Mouse (Mus musculus): ENCODE measurements around the gene Rgs3.

DNA sequence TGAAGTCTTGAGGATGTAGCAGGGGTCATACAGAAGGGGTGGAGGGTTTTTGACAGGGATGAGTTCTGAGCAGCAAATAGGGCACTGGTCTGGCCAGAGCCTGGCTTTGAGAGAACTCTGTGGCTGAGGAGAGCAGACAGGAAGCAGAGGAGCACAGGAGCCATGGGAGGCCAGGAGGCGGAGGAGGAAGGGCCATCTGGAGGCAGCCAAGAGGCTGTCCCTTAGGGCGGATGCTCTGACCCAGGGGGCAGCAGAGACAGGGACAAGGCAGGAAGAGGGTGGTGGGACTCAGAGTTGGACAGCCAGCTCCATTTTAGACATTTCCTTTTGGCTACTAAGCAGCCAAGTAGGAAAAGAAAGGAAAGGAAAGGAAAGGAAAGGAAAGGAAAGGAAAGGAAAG is 43.6 kb upstream of the Rgs3 start:
- TF ChIP-seq CTCF (IDR thresholded peaks at IDR 0.05; ENCODE audit: borderline replicate concordance, insufficient read depth, low read length) (no peak), POLR2A (IDR thresholded peaks at IDR 0.05; ENCODE audit: low read depth, low read length) (no peak)
